Mouse (Mus musculus) G1E (cell line): ENCODE data around the gene Gm44805.

Experiments
- CTCF ChIP-seq: IDR thresholded peaks from 2 replicates; pipeline ENCODE4 v1.5.1; 2012; ENCODE audit warnings: low read depth, low read length, inconsistent platforms, mixed read lengths
- GATA1 ChIP-seq: IDR thresholded peaks from 2 replicates; pipeline ENCODE4 v1.6.1; 2012; ENCODE audit warnings: borderline replicate concordance, low read length, inconsistent platforms, mixed read lengths
- GATA2 ChIP-seq: IDR thresholded peaks from 2 replicates; pipeline ENCODE4 v1.6.1; 2012; ENCODE audit warnings: low read depth, low read length, inconsistent platforms, borderline replicate concordance
- POLR2AphosphoS5 ChIP-seq: IDR thresholded peaks from 2 replicates; pipeline ENCODE4 v1.6.1; 2012; ENCODE audit warnings: low read depth, low read length, inconsistent platforms; ENCODE audit not compliant: insufficient replicate concordance
- TAL1 ChIP-seq: conservative IDR thresholded peaks from 2 replicates; pipeline ENCODE4 v1.6.1; 2012; ENCODE audit warnings: low read depth, low read length, inconsistent platforms, mixed read lengths

DNA sequence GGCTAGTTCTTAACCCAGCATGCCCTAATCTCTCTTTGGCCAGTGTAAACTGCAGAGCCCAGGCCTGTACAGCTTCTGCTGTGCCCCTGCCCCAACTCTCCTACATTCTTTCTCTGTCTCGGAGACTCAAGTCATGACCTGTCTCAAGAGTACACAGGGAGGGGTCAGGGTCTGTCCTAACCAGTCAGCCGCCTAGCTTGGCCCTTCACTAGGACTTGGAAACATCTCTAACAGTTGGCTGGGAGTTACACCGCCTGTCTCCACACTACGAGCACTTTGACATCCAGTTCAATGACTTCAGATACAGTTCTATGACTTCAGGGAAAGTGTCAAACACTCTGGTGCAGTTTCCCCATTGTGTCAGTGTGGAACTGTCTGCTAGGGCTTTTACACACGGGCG lies 10.2 kb upstream of the Gm44805 start:
- TF ChIP-seq CTCF (no peak), POLR2AphosphoS5 (no peak), TAL1 (no peak), GATA1 (no peak), GATA2 (no peak)
